Mouse (Mus musculus): ENCODE measurements around the gene Chit1. TPM values are rescaled to one million over a fixed set of nuclear protein-coding genes. Genes with fewer than 3 reads are reported as not detected.
A peak's percentile ranks its signal among the peaks of the same experiment; 100 is the strongest.

The Chit1 gene
- polyA plus RNA-seq, 1 experiment from 2014 or later: 0.42 TPM

GRCm38 (mm10) chr1:134150745-134151144 is 39.7 kb downstream of the Chit1 start:
- 90% methylated on average over 9 of the region's 9 CpGs for WGBS
- H3K4me1 ChIP-seq (replicated peaks): peaks cover 11% of the 10 kb centered on the region; the same call in 1 of the 2 replicates
- H3K9ac ChIP-seq: no peak overlapping the region
- H3K27me3 ChIP-seq: no peaks in the 10 kb centered on the region
- H3K36me3 ChIP-seq: no peaks in the 10 kb centered on the region
- no peak for ATAC-seq (replicated peaks; ENCODE audit: insufficient number of reproducible peaks, insufficient read depth, low FRiP score, low read depth)
- H3K4me3 ChIP-seq: no peak overlapping the region
- no peak overlapping the region for H3K4me2 ChIP-seq
- H3K27ac ChIP-seq: no peak overlapping the region
- no peaks in the 10 kb centered on the region for H3K9me3 ChIP-seq (replicated peaks)

- no peaks in the 10 kb centered on the region for H3K27me3 ChIP-seq
- peak; percentile 63; the same call in 1 of the 2 replicates for ATAC-seq (replicated peaks; ENCODE audit: insufficient number of reproducible peaks, insufficient read depth, low FRiP score, low read depth)
- no peak overlapping the region for H3K9ac ChIP-seq
- H3K4me3 ChIP-seq: no peak overlapping the region
- H3K36me3 ChIP-seq: no peaks in the 10 kb centered on the region
- no peaks in the 10 kb centered on the region for H3K9me3 ChIP-seq (replicated peaks)
- no peak overlapping the region for H3K27ac ChIP-seq
- H3K4me1 ChIP-seq (replicated peaks): peaks cover 11% of the 10 kb centered on the region; the same call in 1 of the 2 replicates
- WGBS: 34% methylated on average over 13 of the region's 13 CpGs
- H3K4me2 ChIP-seq: no peak overlapping the region
Observed at GRCm38 (mm10) chr1:134151655-134152412, 40.8 kb downstream of the Chit1 start.

- Histone ChIP-seq H3K27ac (no peak overlapping the region), H3K4me3 (no peak overlapping the region), H3K27me3 (no peaks in the 10 kb centered on the region), H3K4me1 (replicated peaks) (peaks cover 11% of the 10 kb centered on the region; the same call in 1 of the 2 replicates), H3K9ac (no peak overlapping the region), H3K9me3 (replicated peaks) (no peaks in the 10 kb centered on the region), H3K4me2 (no peak overlapping the region), H3K36me3 (no peaks in the 10 kb centered on the region)
- WGBS: 40% methylated on average over 21 of the region's 21 CpGs
- no peak for ATAC-seq (replicated peaks; ENCODE audit: insufficient number of reproducible peaks, insufficient read depth, low FRiP score, low read depth)
Observed at GRCm38 (mm10) chr1:134152626-134153590, 41.9 kb downstream of the Chit1 start.

- H3K4me3 ChIP-seq: no peak overlapping the region
- ATAC-seq (replicated peaks; ENCODE audit: insufficient number of reproducible peaks, insufficient read depth, low FRiP score, low read depth): no peak
- no peaks in the 10 kb centered on the region for H3K9me3 ChIP-seq (replicated peaks)
- no peak overlapping the region for H3K4me2 ChIP-seq
- no peaks in the 10 kb centered on the region for H3K36me3 ChIP-seq
- H3K27ac ChIP-seq: no peak overlapping the region
- H3K9ac ChIP-seq: no peak overlapping the region
- H3K4me1 ChIP-seq (replicated peaks): peaks cover 11% of the 10 kb centered on the region; the same call in 1 of the 2 replicates
- no peaks in the 10 kb centered on the region for H3K27me3 ChIP-seq
- WGBS: 90% methylated on average over 3 of the region's 3 CpGs
Observed at GRCm38 (mm10) chr1:134154121-134154520, 43.1 kb downstream of the Chit1 start.

- no peak overlapping the region for H3K4me2 ChIP-seq
- 59% methylated on average over 3 of the region's 3 CpGs for WGBS
- no peaks in the 10 kb centered on the region for H3K36me3 ChIP-seq
- no peak overlapping the region for H3K4me3 ChIP-seq
- H3K4me1 ChIP-seq (replicated peaks): peaks cover 11% of the 10 kb centered on the region; the same call in 1 of the 2 replicates
- no peak overlapping the region for H3K9ac ChIP-seq
- no peak for ATAC-seq (replicated peaks; ENCODE audit: insufficient number of reproducible peaks, insufficient read depth, low FRiP score, low read depth)
- no peak overlapping the region for H3K27ac ChIP-seq
- no peaks in the 10 kb centered on the region for H3K9me3 ChIP-seq (replicated peaks)
- H3K27me3 ChIP-seq: no peaks in the 10 kb centered on the region
Observed at GRCm38 (mm10) chr1:134154655-134155054, 43.6 kb downstream of the Chit1 start.

- Histone ChIP-seq H3K9ac (no peak overlapping the region), H3K4me3 (no peak overlapping the region), H3K36me3 (no peaks in the 10 kb centered on the region), H3K4me1 (replicated peaks) (no peaks in the 10 kb centered on the region), H3K27ac (no peak overlapping the region), H3K27me3 (0 out of 2 replicates have a peak, but pooled peaks cover 2% of the 10 kb centered on the region), H3K4me2 (no peak overlapping the region), H3K9me3 (replicated peaks) (no peaks in the 10 kb centered on the region)
- 84% methylated on average over 3 of the region's 3 CpGs for WGBS
- no peak for ATAC-seq (replicated peaks; ENCODE audit: insufficient number of reproducible peaks, insufficient read depth, low FRiP score, low read depth)
Observed at GRCm38 (mm10) chr1:134160404-134160803, 49.4 kb downstream of the Chit1 start.

GRCm38 (mm10) chr1:134161399-134161798 is 50.4 kb downstream of the Chit1 start:
- H3K4me1 ChIP-seq (replicated peaks): no peaks in the 10 kb centered on the region
- no peak overlapping the region for H3K4me2 ChIP-seq
- ATAC-seq (replicated peaks; ENCODE audit: insufficient number of reproducible peaks, insufficient read depth, low FRiP score, low read depth): no peak
- 0 out of 2 replicates have a peak, but pooled peaks cover 2% of the 10 kb centered on the region for H3K27me3 ChIP-seq
- no peaks in the 10 kb centered on the region for H3K9me3 ChIP-seq (replicated peaks)
- H3K27ac ChIP-seq: no peak overlapping the region
- H3K9ac ChIP-seq: no peak overlapping the region
- 73% methylated on average over 6 of the region's 6 CpGs for WGBS
- no peaks in the 10 kb centered on the region for H3K36me3 ChIP-seq
- H3K4me3 ChIP-seq: no peak overlapping the region

GRCm38 (mm10) chr1:134162510-134163225 is 51.6 kb downstream of the Chit1 start:
- 0 out of 2 replicates have a peak, but pooled peaks cover 4% of the 10 kb centered on the region for H3K4me1 ChIP-seq (replicated peaks)

GRCm38 (mm10) chr1:134163476-134163875 is 52.4 kb downstream of the Chit1 start:
- Histone ChIP-seq H3K36me3 (no peaks in the 10 kb centered on the region), H3K4me3 (no peak overlapping the region), H3K9ac (no peak overlapping the region), H3K27ac (no peak overlapping the region), H3K27me3 (0 out of 2 replicates have a peak, but pooled peaks cover 2% of the 10 kb centered on the region), H3K9me3 (replicated peaks) (no peaks in the 10 kb centered on the region), H3K4me2 (no peak overlapping the region), H3K4me1 (replicated peaks) (0 out of 2 replicates have a peak, but pooled peaks cover 9% of the 10 kb centered on the region)
- 91% methylated on average over 7 of the region's 7 CpGs for WGBS
- no peak for ATAC-seq (replicated peaks; ENCODE audit: insufficient number of reproducible peaks, insufficient read depth, low FRiP score, low read depth)

More at GRCm38 (mm10) chr1:134162510-134163225, 51.6 kb downstream of the Chit1 start:
- H3K9me3 ChIP-seq (replicated peaks): no peaks in the 10 kb centered on the region
- ATAC-seq (replicated peaks; ENCODE audit: insufficient number of reproducible peaks, insufficient read depth, low FRiP score, low read depth): no peak
- H3K27ac ChIP-seq: no peak overlapping the region
- 81% methylated on average over 6 of the region's 6 CpGs for WGBS
- no peak overlapping the region for H3K4me2 ChIP-seq
- no peaks in the 10 kb centered on the region for H3K36me3 ChIP-seq
- no peak overlapping the region for H3K4me3 ChIP-seq
- 0 out of 2 replicates have a peak, but pooled peaks cover 2% of the 10 kb centered on the region for H3K27me3 ChIP-seq
- H3K9ac ChIP-seq: no peak overlapping the region

- Histone ChIP-seq H3K36me3 (no peaks in the 10 kb centered on the region), H3K27ac (no peak overlapping the region), H3K9ac (no peak overlapping the region), H3K27me3 (0 out of 2 replicates have a peak, but pooled peaks cover 2% of the 10 kb centered on the region), H3K4me3 (no peak overlapping the region), H3K4me1 (replicated peaks) (0 out of 2 replicates have a peak, but pooled peaks cover 9% of the 10 kb centered on the region), H3K4me2 (no peak overlapping the region), H3K9me3 (replicated peaks) (no peaks in the 10 kb centered on the region)
- 43% methylated on average over 4 of the region's 4 CpGs for WGBS
- no peak for ATAC-seq (replicated peaks; ENCODE audit: insufficient number of reproducible peaks, insufficient read depth, low FRiP score, low read depth)
Observed at GRCm38 (mm10) chr1:134164454-134164853, 53.4 kb downstream of the Chit1 start.
